Mouse (Mus musculus): ENCODE results near the gene Fdxr. TPM values are rescaled to one million over a fixed set of nuclear protein-coding genes. Genes with fewer than 3 reads are reported as not detected.

Gene Fdxr
- polyA plus RNA-seq, 1 experiment from 2014 or later, result 17.8 TPM

DNA sequence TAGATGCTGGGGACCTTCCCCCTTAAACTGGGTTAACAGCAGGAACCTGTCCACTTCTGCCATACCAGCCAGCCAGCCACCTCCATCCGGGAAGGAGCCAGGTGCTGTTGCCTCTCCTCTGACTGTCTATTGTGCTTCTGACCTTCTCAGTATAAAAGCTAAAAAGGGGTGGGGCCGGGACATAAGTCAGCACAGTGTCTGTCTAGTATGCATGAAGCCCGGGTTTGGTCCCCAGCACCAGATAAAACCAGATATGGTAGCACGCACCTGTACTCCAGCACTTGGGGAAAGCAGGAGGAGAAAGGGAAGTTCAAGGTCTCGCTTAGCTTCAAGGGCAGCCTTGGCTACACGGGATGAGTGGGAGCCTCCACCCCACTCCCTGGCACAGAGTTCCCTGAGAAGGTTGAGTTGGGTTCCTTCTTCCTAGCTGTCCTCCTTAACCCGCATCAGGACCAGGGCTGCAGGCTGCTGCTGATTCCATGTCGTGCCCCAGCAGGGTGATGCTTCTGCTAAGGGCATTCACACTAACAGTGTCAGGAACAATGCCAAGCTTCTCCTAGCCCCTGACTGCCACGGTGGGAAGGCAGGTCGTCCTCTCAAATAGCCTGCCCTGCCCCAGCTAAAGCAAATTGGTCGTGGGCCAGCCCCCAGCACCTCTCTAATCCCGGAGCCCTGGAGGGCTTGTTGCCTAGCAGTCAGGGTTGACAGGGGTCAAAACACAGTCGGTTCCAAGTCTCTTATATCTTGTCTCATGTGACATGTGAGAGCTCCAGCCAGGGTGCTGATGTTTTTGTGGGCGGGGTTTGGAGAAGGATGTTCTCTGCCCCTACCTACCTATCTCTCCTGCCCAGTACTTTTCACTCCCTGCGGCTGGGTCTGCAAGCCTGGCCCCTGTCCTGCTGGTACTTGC, 47.6 kb downstream of the Fdxr start:
- H3K9me3 ChIP-seq, result no peaks in the 10 kb centered on the region

DNA sequence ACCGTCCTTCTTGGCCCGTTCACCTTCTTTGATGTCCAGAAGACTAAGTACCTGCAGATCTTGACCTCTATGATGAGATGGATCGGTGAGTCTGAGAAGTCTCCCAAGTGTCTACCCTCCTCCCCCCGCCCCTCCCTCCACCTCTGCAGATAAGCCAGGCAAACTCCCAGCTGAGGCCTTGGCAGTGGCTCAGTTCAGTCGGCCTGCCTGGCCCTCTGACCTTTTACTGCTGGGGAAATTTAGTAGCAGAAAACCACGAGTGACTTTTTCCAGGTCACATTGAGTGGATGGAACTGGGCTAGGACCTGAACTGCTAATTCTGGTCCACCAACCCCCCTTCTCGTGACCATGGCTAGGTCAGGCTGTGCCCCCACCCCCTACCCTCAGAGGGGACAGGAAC, 48.4 kb downstream of the Fdxr start:
- WGBS, result 55% methylated on average over 7 of the region's 7 CpGs
- Histone ChIP-seq H3K4me1 (peaks cover 13% of the 10 kb centered on the region), H3K36me3 (no peaks in the 10 kb centered on the region), H3K27me3 (replicated peaks) (peaks cover 15% of the 10 kb centered on the region), H3K9ac (no peak overlapping the region), H3K4me3 (replicated peaks) (no peak overlapping the region), H3K27ac (no peak overlapping the region), H3K4me2 (no peak overlapping the region), H3K9me3 (no peaks in the 10 kb centered on the region)
- no peak for ATAC-seq (ENCODE audit: insufficient read depth, low FRiP score, low read depth)

More for the DNA sequence above, 47.6 kb downstream of the Fdxr start:
- H3K27me3 ChIP-seq (replicated peaks), result peaks cover 15% of the 10 kb centered on the region
- ATAC-seq (ENCODE audit: insufficient read depth, low FRiP score, low read depth), result no peak
- no peak overlapping the region for H3K9ac ChIP-seq
- no peak overlapping the region for H3K27ac ChIP-seq
- 55% methylated on average over 15 of the region's 15 CpGs for WGBS
- peaks cover 13% of the 10 kb centered on the region for H3K4me1 ChIP-seq
- no peaks in the 10 kb centered on the region for H3K36me3 ChIP-seq
- H3K4me2 ChIP-seq, result no peak overlapping the region
- no peak overlapping the region for H3K4me3 ChIP-seq (replicated peaks)

DNA sequence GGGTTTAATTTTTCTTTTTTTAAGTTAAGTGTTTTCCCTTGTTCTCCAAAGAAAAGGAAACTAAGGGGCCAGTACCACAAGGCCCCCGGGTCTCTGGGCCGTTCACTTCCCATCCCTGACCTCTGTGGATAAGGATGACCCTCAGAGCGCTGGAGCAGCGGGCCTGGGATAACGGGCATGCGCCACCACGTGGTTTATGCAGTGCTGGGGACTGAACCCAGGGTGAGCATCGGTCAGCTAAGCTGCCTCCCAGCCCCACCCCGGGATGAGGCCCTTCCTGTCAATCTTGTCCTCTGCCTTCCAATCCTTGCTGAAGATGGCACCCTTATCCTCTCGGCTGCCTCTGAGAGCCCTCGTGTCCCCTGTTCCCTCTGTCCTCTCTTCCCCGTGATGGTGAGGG, 49.2 kb downstream of the Fdxr start:
- H3K9me3 ChIP-seq, result no peaks in the 10 kb centered on the region
- no peak overlapping the region for H3K9ac ChIP-seq
- 57% methylated on average over 12 of the region's 12 CpGs for WGBS
- H3K27me3 ChIP-seq (replicated peaks), result peaks cover 15% of the 10 kb centered on the region
- no peak for ATAC-seq (ENCODE audit: insufficient read depth, low FRiP score, low read depth)
- H3K4me1 ChIP-seq, result peaks cover 15% of the 10 kb centered on the region
- no peak overlapping the region for H3K27ac ChIP-seq
- H3K36me3 ChIP-seq, result no peaks in the 10 kb centered on the region
- no peak overlapping the region for H3K4me3 ChIP-seq (replicated peaks)
- no peak overlapping the region for H3K4me2 ChIP-seq

DNA sequence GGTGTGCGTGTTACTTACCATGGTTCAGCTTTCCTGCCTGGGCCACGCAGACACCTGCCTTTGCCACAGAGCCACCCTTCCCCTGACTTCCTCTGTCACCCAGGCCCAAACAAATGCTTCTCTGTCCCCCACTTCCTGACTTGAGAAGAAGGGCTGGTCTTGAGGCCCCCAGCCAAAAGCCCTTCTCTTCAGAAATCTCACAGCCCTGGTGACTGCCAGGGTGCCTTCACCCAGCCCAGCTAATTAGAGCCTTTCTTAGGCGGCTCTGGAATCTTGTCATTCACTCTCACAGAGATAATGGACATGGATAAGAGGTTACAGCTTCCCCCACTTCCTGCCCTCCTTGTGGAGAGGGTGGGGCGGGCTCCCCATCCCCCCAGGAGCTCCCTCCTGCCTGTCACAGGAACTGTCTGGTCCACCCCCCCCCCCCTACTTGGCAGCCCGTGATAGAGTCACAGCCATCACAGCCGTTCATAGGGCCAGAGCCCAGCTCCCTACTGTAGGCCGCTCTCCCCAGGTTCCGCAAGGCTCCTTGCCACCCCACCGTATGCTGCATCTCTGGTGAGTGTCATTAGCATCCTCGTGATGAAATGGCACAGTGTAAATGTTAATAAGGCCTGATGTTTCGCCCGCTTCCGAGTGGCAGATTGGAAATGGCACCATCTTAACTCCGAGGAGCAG, 49.9 kb downstream of the Fdxr start:
- 64% methylated on average over 14 of the region's 14 CpGs for WGBS
- peaks cover 15% of the 10 kb centered on the region for H3K27me3 ChIP-seq (replicated peaks)
- ATAC-seq (ENCODE audit: insufficient read depth, low FRiP score, low read depth), result no peak

DNA sequence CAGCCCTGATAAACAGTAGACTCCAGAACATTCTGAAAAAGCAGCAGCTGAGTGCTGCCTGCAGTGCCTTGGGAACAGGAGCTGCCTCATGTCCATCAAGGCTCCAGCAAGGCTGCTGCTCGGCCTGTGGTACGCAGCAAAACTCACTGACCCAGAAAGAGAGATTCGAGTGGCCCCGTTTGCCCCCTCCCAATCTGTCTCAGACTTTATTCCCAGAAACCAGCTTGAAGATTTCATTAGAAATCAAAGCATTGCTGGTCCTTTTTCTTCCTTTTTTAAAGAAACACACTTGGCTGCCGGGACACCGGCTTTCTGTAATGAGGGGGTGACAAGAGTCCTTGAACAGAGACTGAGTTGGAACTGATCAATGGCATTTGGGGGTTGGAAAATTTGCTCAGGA, 51.5 kb downstream of the Fdxr start:
- Histone ChIP-seq H3K27me3 (replicated peaks) (peaks cover 15% of the 10 kb centered on the region), H3K27ac (no peak overlapping the region), H3K4me3 (replicated peaks) (no peak overlapping the region), H3K4me2 (no peak overlapping the region), H3K9me3 (no peaks in the 10 kb centered on the region), H3K9ac (no peak overlapping the region), H3K4me1 (peaks cover 12% of the 10 kb centered on the region), H3K36me3 (no peaks in the 10 kb centered on the region)
- 78% methylated on average over 6 of the region's 6 CpGs for WGBS
- ATAC-seq (ENCODE audit: insufficient read depth, low FRiP score, low read depth), result no peak

More for the DNA sequence above, 49.9 kb downstream of the Fdxr start:
- Histone ChIP-seq H3K27ac (no peak overlapping the region), H3K4me3 (replicated peaks) (no peak overlapping the region), H3K9ac (no peak overlapping the region), H3K9me3 (no peaks in the 10 kb centered on the region), H3K36me3 (no peaks in the 10 kb centered on the region), H3K4me1 (peaks cover 17% of the 10 kb centered on the region), H3K4me2 (no peak overlapping the region)

DNA sequence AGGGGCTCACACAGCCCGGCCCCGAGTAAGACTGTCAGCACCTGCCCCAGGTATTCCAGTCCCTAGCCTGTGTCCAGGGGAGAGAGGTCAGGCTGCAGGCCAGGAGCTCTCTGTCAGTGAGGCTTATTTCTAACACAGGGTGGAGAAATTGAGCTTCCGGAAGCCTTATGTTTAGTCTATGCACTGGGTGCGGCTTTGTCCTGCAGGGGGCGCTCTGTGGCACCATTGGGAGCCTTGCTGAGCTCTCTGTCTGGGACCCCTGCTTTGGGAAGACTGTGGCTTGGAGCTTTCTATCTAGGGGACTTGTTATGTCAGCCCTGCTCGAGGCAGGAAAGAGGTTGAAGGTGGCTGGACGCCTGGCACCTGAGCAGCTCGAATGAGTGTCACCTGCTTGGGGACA, 52.0 kb downstream of the Fdxr start:
- no peaks in the 10 kb centered on the region for H3K9me3 ChIP-seq
- no peak overlapping the region for H3K4me2 ChIP-seq
- no peaks in the 10 kb centered on the region for H3K36me3 ChIP-seq
- 47% methylated on average over 8 of the region's 8 CpGs for WGBS
- no peak overlapping the region for H3K4me3 ChIP-seq (replicated peaks)
- ATAC-seq (ENCODE audit: insufficient read depth, low FRiP score, low read depth), result no peak
- peaks cover 15% of the 10 kb centered on the region for H3K27me3 ChIP-seq (replicated peaks)
- peaks cover 12% of the 10 kb centered on the region for H3K4me1 ChIP-seq
- no peak overlapping the region for H3K27ac ChIP-seq
- no peak overlapping the region for H3K9ac ChIP-seq

DNA sequence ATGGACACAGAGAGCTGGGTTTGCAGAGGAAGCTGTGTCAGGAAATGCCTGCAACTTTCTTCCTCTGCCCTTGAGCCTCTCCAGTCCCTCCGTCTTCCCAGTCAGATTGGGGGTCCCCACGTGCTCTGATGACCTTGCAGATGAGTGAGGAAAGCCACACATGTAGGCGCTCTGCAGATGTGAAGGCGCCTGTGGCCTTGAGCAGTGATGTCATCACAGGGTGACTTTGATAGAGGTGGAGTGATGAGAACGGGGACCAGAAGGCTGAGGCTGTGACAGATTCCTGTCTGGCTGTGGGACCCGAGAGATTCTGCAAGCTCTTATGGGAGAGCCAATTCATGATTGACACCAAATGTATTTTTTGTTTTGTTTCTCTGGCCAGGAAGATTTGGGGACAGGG, 53.0 kb downstream of the Fdxr start:
- Histone ChIP-seq H3K27ac (no peak overlapping the region), H3K9ac (no peak overlapping the region), H3K4me1 (peaks cover 16% of the 10 kb centered on the region), H3K4me2 (no peak overlapping the region), H3K27me3 (replicated peaks) (peaks cover 6% of the 10 kb centered on the region), H3K4me3 (replicated peaks) (no peak overlapping the region), H3K9me3 (no peaks in the 10 kb centered on the region), H3K36me3 (no peaks in the 10 kb centered on the region)
- WGBS, result 59% methylated on average over 6 of the region's 6 CpGs
- ATAC-seq (ENCODE audit: insufficient read depth, low FRiP score, low read depth), result no peak

DNA sequence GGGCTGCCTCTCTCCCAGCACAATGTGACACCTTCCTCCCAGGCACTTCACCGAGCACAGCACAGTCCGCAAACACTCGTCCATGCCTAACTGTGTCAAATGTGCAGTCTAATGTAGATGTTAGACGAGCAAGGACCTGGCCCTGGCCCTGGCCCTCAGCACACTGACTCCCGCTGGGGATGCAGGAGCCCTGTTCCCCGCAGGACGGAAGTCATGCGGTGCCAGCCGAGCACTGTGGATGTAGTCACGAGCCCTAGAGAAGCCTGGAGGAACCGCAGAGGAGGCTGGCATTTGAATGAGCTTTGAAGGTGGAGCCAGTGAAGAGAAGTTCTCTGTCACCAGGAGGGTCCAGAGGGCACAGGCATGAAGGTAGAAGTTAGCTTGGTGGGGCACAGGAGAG, 53.4 kb downstream of the Fdxr start:
- no peak overlapping the region for H3K27ac ChIP-seq
- WGBS, result 72% methylated on average over 11 of the region's 11 CpGs
- H3K9ac ChIP-seq, result no peak overlapping the region
- H3K4me2 ChIP-seq, result no peak overlapping the region
- no peaks in the 10 kb centered on the region for H3K36me3 ChIP-seq
- H3K27me3 ChIP-seq (replicated peaks), result peaks cover 6% of the 10 kb centered on the region; the same call in 1 of the 2 replicates
- H3K9me3 ChIP-seq, result no peaks in the 10 kb centered on the region
- no peak for ATAC-seq (ENCODE audit: insufficient read depth, low FRiP score, low read depth)
- H3K4me3 ChIP-seq (replicated peaks), result no peak overlapping the region
- H3K4me1 ChIP-seq, result peaks cover 18% of the 10 kb centered on the region

DNA sequence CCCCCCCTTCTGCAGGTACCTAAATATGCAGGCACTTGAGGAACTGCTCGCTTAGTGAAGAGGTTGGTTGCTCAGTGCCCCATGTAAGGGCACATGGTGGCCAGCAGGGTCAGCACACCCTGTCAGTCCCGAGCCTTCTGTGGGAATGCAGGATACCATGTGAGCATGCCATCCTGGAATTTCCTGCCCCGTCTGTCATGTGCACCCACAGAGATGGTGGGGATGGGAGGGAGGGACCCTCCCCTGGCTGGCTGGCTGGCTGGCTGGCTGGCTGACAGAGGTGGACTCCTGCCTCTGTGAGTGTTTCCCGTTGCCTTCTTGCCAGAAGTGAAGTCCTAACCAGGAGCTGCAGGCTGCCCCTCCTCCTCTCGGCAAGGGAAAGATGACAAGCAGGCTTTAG, 54.3 kb downstream of the Fdxr start:
- H3K27me3 ChIP-seq (replicated peaks), result peaks cover 6% of the 10 kb centered on the region; the same call in 1 of the 2 replicates
- H3K4me2 ChIP-seq, result no peak overlapping the region
- ATAC-seq (ENCODE audit: insufficient read depth, low FRiP score, low read depth), result no peak
- H3K27ac ChIP-seq, result no peak overlapping the region
- no peaks in the 10 kb centered on the region for H3K9me3 ChIP-seq
- 30% methylated on average over 5 of the region's 5 CpGs for WGBS
- peaks cover 18% of the 10 kb centered on the region for H3K4me1 ChIP-seq
- no peaks in the 10 kb centered on the region for H3K36me3 ChIP-seq
- no peak overlapping the region for H3K9ac ChIP-seq
- H3K4me3 ChIP-seq (replicated peaks), result no peak overlapping the region

DNA sequence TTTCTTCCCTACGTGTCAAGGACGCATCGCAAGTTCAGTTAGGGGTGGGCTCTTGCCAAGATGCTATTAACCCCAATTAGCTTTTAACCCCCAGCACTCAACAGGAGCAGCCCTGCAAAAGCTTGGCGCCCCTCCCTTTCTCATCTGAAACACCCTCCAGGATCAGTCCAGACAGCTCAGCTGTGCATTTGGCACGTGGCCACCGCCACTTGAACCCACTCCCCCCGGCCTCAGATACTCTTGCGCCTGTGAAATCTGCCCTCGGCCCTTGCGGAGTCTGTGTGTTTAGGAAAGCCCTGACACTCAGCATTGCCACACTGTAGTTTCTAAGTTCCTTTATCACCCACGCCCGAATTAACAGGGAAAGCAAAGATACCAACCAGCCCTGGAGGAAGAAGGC, 54.8 kb downstream of the Fdxr start:
- no peak for ATAC-seq (ENCODE audit: insufficient read depth, low FRiP score, low read depth)
- Histone ChIP-seq H3K9me3 (no peaks in the 10 kb centered on the region), H3K9ac (no peak overlapping the region), H3K27me3 (replicated peaks) (peaks cover 9% of the 10 kb centered on the region; the same call in 1 of the 2 replicates), H3K4me2 (no peak overlapping the region), H3K4me3 (replicated peaks) (no peak overlapping the region), H3K4me1 (peaks cover 18% of the 10 kb centered on the region), H3K27ac (no peak overlapping the region), H3K36me3 (no peaks in the 10 kb centered on the region)
- WGBS, result 32% methylated on average over 12 of the region's 12 CpGs

DNA sequence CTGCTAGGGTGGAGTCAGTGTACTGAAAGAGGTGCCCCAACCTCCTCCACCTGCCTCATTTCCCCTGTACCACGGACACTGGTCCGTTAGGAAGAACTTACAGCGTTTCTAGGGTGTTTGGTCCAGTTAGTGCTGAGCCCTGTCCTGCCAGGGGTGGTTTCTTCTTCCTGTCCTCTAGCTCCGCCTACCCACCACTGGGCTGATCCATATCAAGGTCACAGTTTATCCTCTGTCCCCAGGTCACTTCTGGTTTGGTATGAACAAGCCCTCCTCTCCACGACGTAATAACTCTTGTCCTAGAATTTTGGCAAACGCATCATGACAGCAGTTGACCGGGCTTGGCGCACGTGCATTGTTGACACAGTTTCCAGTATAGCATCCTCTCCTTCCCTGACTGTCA, 57.2 kb downstream of the Fdxr start:
- Histone ChIP-seq H3K9ac (no peak overlapping the region), H3K9me3 (no peaks in the 10 kb centered on the region), H3K4me2 (no peak overlapping the region), H3K27ac (no peak overlapping the region), H3K4me1 (peaks cover 18% of the 10 kb centered on the region), H3K4me3 (replicated peaks) (no peak overlapping the region), H3K36me3 (no peaks in the 10 kb centered on the region), H3K27me3 (replicated peaks) (peaks cover 3% of the 10 kb centered on the region; the same call in 1 of the 2 replicates)
- WGBS, result 84% methylated on average over 10 of the region's 10 CpGs
- no peak for ATAC-seq (ENCODE audit: insufficient read depth, low FRiP score, low read depth)

DNA sequence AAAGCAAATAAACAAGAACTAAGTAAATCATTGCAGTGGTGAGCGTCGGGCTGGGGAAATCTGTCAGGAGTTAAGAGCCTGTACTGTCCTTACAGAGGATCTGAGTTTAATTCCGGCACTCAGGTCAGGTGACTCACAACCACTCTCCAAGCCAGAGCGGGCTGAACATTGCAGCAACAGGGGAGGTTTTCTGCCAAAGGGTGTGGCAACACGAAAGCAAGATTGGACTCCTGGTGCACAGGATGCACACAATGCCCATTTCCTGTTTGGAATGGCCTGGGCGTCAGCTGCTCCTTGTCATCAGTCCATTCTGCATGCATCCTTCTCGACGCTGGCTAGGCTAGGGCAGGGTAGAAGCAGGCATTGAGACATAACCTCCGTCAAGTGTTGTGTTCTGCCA, 57.6 kb downstream of the Fdxr start:
- no peak overlapping the region for H3K4me3 ChIP-seq (replicated peaks)
- H3K27me3 ChIP-seq (replicated peaks), result 0 out of 2 replicates have a peak, but pooled peaks cover 3% of the 10 kb centered on the region
- H3K4me2 ChIP-seq, result no peak overlapping the region
- H3K36me3 ChIP-seq, result no peaks in the 10 kb centered on the region
- H3K4me1 ChIP-seq, result peaks cover 18% of the 10 kb centered on the region
- H3K9ac ChIP-seq, result no peak overlapping the region
- WGBS, result 35% methylated on average over 9 of the region's 9 CpGs
- H3K27ac ChIP-seq, result no peak overlapping the region
- no peak for ATAC-seq (ENCODE audit: insufficient read depth, low FRiP score, low read depth)
- H3K9me3 ChIP-seq, result no peaks in the 10 kb centered on the region
